Mouse (Mus musculus) heart, adult 9 months (tissue): Measurements from ENCODE around the gene Egr4.

Experiments used
- DNase-seq, 2 experiments: peaks; one replicate each; pipeline ENCODE4 v3.0.0; 2022; ENCODE audit warnings: low spot score in 2 of 2

The Egr4 gene

DNA sequence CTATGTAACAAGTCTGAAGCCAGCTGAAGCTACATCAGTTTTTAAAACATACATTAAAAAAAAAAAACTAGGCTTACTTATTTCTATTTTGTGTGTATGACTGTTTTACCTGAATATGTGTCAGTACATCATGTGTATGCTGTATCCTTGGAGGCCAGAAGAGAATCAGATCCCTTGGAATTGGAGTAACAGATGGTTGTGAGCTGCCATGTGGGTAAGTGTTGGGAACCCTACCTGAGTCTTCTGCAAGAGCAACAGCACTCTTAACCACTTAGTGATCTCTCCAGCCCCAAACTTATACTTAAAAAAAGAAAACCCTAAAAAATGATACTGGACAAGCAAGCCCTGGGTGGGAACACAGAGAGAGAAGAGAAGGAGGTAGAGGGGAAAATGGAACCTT lies 16.4 kb downstream of the Egr4 start:
- DNase-seq, result no peak

DNA sequence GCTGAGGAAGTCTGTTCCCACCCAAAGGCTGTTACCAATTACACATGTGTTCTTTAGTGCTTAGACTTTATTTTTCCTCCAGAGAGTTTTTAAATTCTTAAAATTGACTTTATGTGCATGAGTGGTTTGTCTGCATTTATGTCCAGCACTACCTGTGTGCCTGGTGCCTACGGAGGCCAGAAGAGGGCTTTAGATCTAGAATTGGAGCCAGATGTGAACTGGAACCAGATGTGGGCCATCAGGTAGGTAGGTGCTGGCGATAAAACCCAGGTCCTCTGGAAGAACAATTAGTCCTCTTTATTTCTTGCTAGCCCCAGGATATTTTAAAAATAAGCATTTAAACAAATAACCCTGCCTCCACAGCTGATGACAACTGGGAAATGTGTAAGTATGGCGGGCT lies 21.8 kb downstream of the Egr4 start:
- DNase-seq, result no peak

- DNase-seq, result no peak
Measured at GRCm38 (mm10) chr6:85490252-85490651, 23.1 kb downstream of the Egr4 start.

- DNase-seq, result no peak
Measured at GRCm38 (mm10) chr6:85489717-85490116, 23.7 kb downstream of the Egr4 start.

DNA sequence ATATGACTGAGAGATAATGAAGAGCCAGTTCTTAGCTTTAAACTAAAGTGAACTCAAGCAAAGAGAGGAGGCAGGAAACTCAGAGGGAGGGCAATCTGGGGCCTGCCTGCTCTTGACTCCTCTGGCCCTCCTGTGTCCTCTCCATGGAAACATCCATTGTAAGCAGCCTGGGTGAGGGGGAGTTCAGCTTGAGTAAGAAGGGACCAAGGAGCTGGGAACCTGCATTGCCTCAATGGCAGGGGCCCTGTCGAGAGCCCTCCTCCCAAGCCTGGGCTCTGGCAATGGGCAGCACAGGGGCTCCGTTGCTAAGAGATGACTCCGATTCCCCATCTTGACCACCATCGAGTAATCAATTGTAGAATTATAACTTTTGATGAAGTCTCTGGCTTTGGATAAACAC lies 24.9 kb downstream of the Egr4 start:
- DNase-seq, result no peak

GRCm38 (mm10) chr6:85485738-85486137 lies 27.7 kb downstream of the Egr4 start:
- DNase-seq, result no peak

- DNase-seq, result no peak
Measured at GRCm38 (mm10) chr6:85483843-85484721, 29.3 kb downstream of the Egr4 start.

DNA sequence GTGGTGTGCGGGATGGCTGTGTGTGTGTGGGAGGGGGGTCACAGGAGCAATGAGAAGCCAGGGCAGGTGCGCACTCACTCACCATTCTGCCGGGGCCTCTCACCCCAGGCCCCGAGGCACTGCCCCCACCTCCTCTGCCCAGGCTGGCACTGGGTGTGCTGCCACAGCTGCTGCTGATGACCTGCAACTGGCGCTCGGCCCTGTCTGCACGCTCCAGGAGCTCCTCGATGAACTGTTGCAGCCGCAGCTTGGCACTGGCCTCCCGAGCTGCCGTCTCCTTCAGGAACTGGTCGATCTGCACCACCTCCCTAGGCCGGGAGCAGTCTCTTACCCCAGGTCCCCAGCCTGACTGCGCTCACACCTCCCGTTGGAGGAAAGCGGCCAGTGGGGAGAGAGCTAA lies 32.7 kb downstream of the Egr4 start:
- no peak for DNase-seq

- no peak for DNase-seq
Measured at GRCm38 (mm10) chr6:85479979-85480378, 33.4 kb downstream of the Egr4 start.

DNA sequence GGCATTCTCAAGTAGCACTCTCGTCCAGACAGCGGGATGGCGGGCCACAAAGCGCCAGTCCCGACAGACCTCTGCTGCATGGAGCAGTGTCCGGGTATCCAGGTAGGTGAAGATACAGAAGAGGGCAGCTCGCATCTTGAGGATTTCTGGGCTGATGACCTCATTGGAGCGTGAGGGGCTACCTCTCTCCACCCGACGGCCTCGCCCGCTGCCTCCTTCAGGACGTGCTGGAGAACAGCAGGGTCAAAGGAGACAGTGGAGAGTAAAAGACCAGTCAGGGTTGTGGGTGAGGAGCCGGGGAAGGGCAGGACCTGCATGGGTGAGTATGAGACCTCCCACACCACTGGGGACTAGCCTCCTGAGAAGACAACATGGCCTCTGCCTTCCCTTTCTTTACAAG lies 35.0 kb downstream of the Egr4 start:
- no peak for DNase-seq

DNA sequence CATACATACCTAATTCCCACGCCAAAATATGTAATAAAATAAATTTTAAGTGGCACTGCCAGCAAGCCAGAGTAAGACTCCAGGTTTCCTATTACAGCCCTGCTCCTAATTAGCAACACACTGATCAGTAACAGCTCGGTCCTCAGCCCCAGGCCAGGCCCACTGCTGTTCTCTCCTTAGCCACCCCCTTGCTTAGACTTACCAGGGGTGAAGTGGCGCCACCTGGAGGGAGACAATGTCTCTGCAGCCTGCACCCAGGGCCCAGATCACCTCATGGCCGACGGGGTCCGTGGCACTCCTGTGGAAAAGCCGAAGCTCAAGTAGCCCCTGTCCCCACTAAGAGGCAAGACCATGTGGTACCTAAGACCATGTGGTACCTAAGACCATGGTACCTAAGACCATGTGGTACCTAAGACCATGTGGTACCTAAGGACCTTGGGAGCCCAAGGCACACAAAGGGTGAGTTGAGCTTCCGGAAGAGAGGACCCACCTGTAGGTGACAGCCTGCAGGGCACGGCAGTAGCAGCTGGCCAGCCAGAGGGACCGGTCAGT lies 35.9 kb downstream of the Egr4 start:
- no peak for DNase-seq

DNA sequence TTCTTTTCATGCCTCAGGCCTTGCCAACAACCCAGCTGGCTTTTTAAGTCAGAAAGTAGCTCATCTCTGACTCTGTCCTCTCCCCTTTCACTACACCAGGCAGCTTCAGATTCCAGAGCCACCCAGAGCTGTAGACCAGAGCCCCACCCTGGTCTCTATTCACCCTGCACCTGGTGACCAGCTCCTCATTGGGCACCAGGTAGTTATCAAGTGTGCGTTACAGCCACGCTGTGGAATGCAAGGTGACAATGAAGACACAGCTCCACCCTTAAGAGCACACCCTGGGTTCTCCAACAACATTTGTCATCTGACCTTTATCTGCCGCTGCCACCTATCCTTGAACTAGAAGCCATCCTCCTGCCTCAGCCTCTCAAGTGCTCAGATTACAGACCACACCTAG lies 37.8 kb downstream of the Egr4 start:
- DNase-seq, result no peak

DNA sequence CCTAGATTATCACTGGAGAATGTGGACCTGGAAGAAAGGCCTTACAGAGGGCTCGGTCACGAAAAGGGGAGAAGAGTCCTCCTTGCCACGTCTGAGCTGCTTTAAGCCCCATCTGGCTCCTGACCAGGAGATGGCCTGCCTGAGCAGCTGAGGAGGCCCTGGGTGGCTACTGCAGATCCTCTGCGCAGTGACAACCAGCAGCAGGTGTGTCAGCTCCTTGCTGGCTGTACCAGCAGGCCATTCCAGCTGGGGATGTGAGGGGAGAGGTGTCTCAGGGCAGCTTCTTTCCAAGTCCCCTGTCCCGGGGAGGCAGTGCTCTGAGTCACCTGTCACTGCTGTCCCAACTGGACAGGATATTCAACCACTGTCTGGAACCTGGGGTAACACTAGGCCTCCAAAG lies 40.8 kb downstream of the Egr4 start:
- DNase-seq, result no peak

DNA sequence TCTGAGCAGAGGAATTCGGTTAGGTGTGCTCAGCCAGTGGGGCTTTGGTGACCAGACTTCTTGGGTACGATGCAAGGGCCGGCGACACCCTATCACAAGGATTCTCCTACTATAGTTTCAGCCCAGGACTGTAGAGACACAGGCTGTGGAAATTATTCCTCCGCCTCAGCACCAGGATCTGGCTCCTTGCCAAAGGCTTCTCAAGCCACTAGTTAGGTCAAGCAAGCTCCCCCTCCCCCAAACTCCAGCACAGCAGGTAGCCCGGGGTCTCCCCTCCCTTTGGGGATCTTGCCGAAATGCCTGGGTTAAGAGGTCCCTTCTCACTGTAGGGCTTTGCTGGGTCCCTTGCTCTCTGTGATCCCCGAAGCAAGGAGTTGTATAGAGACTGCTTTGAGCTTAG lies 41.4 kb downstream of the Egr4 start:
- DNase-seq, result no peak

GRCm38 (mm10) chr6:85469660-85470430 lies 43.5 kb downstream of the Egr4 start:
- no peak for DNase-seq

DNA sequence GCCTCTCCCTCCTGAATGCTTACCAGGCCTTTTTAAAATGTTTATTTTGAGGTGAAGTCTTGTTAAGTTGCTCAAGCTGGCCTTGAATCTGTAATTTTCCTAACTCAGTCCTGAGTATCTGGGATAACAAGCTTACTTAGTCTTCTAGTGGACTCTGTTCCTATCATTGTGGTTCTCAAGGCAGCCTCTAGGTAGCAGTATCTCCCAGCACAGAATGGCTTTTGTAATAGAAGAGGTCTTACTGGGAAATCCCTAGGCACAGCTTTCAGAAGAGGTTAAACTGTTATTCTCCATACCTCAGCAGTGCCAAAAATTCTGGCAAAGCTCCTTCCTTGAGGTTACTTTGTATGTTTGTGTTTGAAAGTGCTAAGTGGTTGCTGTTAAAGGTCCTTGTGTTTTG lies 48.0 kb downstream of the Egr4 start:
- no peak for DNase-seq
